Mouse (Mus musculus) limb, embryonic 14.5 days (tissue): Measurements from ENCODE around the gene Slc2a12. TPM values are rescaled to one million over a fixed set of nuclear protein-coding genes. Genes with fewer than 3 reads are reported as not detected.
A peak's percentile ranks its signal among the peaks of the same experiment; 100 is the strongest.

Source experiments
- ATAC-seq: fragments of 200-750 bp; cut with Nextera tagmentation; 2 replicates; pipeline ENCODE4 v1.8.0; 2017; ENCODE audit warnings: low read depth, moderate number of reproducible peaks, moderate TSS enrichment; ENCODE audit not compliant: low FRiP score
- DNase-seq: peaks from one replicate; pipeline ENCODE4 v3.0.0-alpha.2; 2015; ENCODE audit warnings: low spot score
- H3K27ac ChIP-seq: fragments of 300-500 bp; sonication (generic); replicated peaks from 2 replicates; pipeline ENCODE4 v1.5.1; 2014; ENCODE audit warnings: low read depth, mild to moderate bottlenecking, low read length, moderate library complexity, mixed read lengths
- H3K27me3 ChIP-seq: fragments of 300-500 bp; sonication (generic); 2 replicates; pipeline ENCODE4 v1.6.1; 2014; ENCODE audit warnings: low read length, mixed read lengths; ENCODE audit not compliant: control insufficient read depth, insufficient read depth
- H3K36me3 ChIP-seq: fragments of 300-500 bp; sonication (generic); 2 replicates; pipeline ENCODE4 v1.6.1; 2014; ENCODE audit warnings: mild to moderate bottlenecking, low read length, moderate library complexity, mixed read lengths; ENCODE audit not compliant: control insufficient read depth, insufficient read depth
- H3K4me1 ChIP-seq: fragments of 300-500 bp; sonication (generic); 2 replicates; pipeline ENCODE4 v1.6.1; 2014; ENCODE audit warnings: antibody characterized with exemption, low read length, mixed read lengths; ENCODE audit not compliant: control insufficient read depth, insufficient read depth
- H3K4me2 ChIP-seq: fragments of 300-500 bp; sonication (generic); replicated peaks from 2 replicates; pipeline ENCODE4 v1.6.1; 2014; ENCODE audit warnings: low read depth, mild to moderate bottlenecking, low read length, moderate library complexity; ENCODE audit not compliant: severe bottlenecking
- H3K4me3 ChIP-seq: fragments of 300-500 bp; sonication (generic); replicated peaks from 2 replicates; pipeline ENCODE4 v1.5.1; 2014; ENCODE audit warnings: low read length
- H3K9ac ChIP-seq: fragments of 300-500 bp; sonication (generic); 2 replicates; pipeline ENCODE4 v1.6.1; 2014; ENCODE audit warnings: mild to moderate bottlenecking, low read depth, low read length, moderate library complexity; ENCODE audit not compliant: severe bottlenecking
- H3K9me3 ChIP-seq: fragments of 300-500 bp; sonication (generic); 2 replicates; pipeline ENCODE4 v1.6.1; 2016; ENCODE audit warnings: low read length; ENCODE audit not compliant: control insufficient read depth
- POLR2A ChIP-seq: fragments of 200-500 bp; IDR thresholded peaks from 2 replicates; pipeline ENCODE4 v1.8.0; 2012; ENCODE audit warnings: inconsistent platforms, mild to moderate bottlenecking, moderate library complexity, borderline replicate concordance; ENCODE audit not compliant: insufficient read depth, insufficient read length; ENCODE audit errors: extremely low read depth
- WGBS: fragments of 180-500 bp; shearing (Covaris S2); extraction: QIAGEN DNeasy Blood & Tissue Kit; methylation state at CpG from one replicate; pipeline ENCODE4 v1.1.7; 2014; 5-methylcytosine and 5-hydroxymethylcytosine counted together
- polyA plus RNA-seq, 2 experiments: library from polyadenylated mRNA; depleted of rRNA in 1 of 2; stranded (reverse) in 1 of 2; unstranded in 1 of 2; fragments of >200 nt; fragmentation: Nextera tagmentation in 1 of 2; extraction: Ambion mirVana in 1 of 2; gene quantifications; 2 replicates each; pipeline versions ENCODE4 v1.2.1 to v1.2.3; 2012 to 2014

Slc2a12 gene
- polyA plus RNA-seq, 2 experiments, result 1.7 to 2.9 TPM

- DNase-seq (peak; percentile 50), ATAC-seq (peak; percentile 57)
- H3K9me3 ChIP-seq, result no peaks in the 10 kb centered on the region
- no peak overlapping the region for H3K4me2 ChIP-seq
- no peaks in the 10 kb centered on the region for H3K27me3 ChIP-seq
- H3K4me1 ChIP-seq, result no peaks in the 10 kb centered on the region
- H3K4me3 ChIP-seq, result no peak overlapping the region
- H3K27ac ChIP-seq, result no peak overlapping the region
- no peak overlapping the region for H3K9ac ChIP-seq
- H3K36me3 ChIP-seq, result peaks cover 11% of the 10 kb centered on the region
- TF ChIP-seq POLR2A, result no peak
- 76% methylated on average over 4 of the region's 4 CpGs for WGBS
Measured at GRCm38 (mm10) chr10:22714520-22714919, 69.7 kb downstream of the Slc2a12 start.

GRCm38 (mm10) chr10:22718475-22718874, 73.7 kb downstream of the Slc2a12 start:
- no peak for ATAC-seq
- H3K36me3 ChIP-seq, result no peaks in the 10 kb centered on the region
- WGBS, result 29% methylated on average over 4 of the region's 4 CpGs

GRCm38 (mm10) chr10:22720781-22721529, 76.1 kb downstream of the Slc2a12 start:
- WGBS, result 87% methylated on average over 5 of the region's 5 CpGs
- Histone ChIP-seq H3K4me2 (no peak overlapping the region), H3K9ac (no peak overlapping the region), H3K27ac (no peak overlapping the region), H3K4me3 (no peak overlapping the region), H3K36me3 (no peaks in the 10 kb centered on the region), H3K27me3 (no peaks in the 10 kb centered on the region), H3K4me1 (no peaks in the 10 kb centered on the region), H3K9me3 (no peaks in the 10 kb centered on the region)
- TF ChIP-seq POLR2A, result no peak
- DNase-seq, result no peak
- no peak for ATAC-seq

More at GRCm38 (mm10) chr10:22718475-22718874, 73.7 kb downstream of the Slc2a12 start:
- Histone ChIP-seq H3K27me3 (no peaks in the 10 kb centered on the region), H3K4me3 (no peak overlapping the region), H3K4me1 (no peaks in the 10 kb centered on the region), H3K4me2 (no peak overlapping the region), H3K9ac (no peak overlapping the region), H3K27ac (no peak overlapping the region), H3K9me3 (no peaks in the 10 kb centered on the region)
- no peak for DNase-seq
- no peak for TF ChIP-seq POLR2A

GRCm38 (mm10) chr10:22725166-22725565, 80.4 kb downstream of the Slc2a12 start:
- no peak for TF ChIP-seq POLR2A
- peaks cover 11% of the 10 kb centered on the region for H3K4me1 ChIP-seq
- no peak for DNase-seq
- no peaks in the 10 kb centered on the region for H3K36me3 ChIP-seq
- H3K4me2 ChIP-seq, result no peak overlapping the region
- no peak overlapping the region for H3K4me3 ChIP-seq
- 73% methylated on average over 4 of the region's 4 CpGs for whole genome bisulfite sequencing
- no peak overlapping the region for H3K9ac ChIP-seq
- no peaks in the 10 kb centered on the region for H3K9me3 ChIP-seq
- ATAC-seq, result no peak
- no peak overlapping the region for H3K27ac ChIP-seq
- no peaks in the 10 kb centered on the region for H3K27me3 ChIP-seq

- no peak for DNase-seq
- no peak overlapping the region for H3K4me2 ChIP-seq
- no peak overlapping the region for H3K27ac ChIP-seq
- no peak overlapping the region for H3K4me3 ChIP-seq
- H3K9me3 ChIP-seq, result no peaks in the 10 kb centered on the region
- no peaks in the 10 kb centered on the region for H3K36me3 ChIP-seq
- no peak for TF ChIP-seq POLR2A
- no peak for ATAC-seq
- peaks cover 11% of the 10 kb centered on the region for H3K4me1 ChIP-seq
- no peak overlapping the region for H3K9ac ChIP-seq
- 65% methylated on average over 7 of the region's 7 CpGs for WGBS
- no peaks in the 10 kb centered on the region for H3K27me3 ChIP-seq
Measured at GRCm38 (mm10) chr10:22726295-22726694, 81.5 kb downstream of the Slc2a12 start.
